Mouse (Mus musculus) E14TG2a.4 (cell line): ENCODE measurements around the gene Fam78a.

Source experiments
- CTCF ChIP-seq: conservative IDR thresholded peaks from 2 replicates; pipeline ENCODE4 v1.5.1; 2014; ENCODE audit warnings: low read length
- NANOG ChIP-seq: IDR thresholded peaks from 2 replicates; pipeline ENCODE4 v1.6.1; 2014; ENCODE audit warnings: borderline replicate concordance, low read length, mixed read lengths
- POU5F1 ChIP-seq: IDR thresholded peaks from 2 replicates; pipeline ENCODE4 v1.6.1; 2014; ENCODE audit warnings: low read length, borderline replicate concordance

DNA sequence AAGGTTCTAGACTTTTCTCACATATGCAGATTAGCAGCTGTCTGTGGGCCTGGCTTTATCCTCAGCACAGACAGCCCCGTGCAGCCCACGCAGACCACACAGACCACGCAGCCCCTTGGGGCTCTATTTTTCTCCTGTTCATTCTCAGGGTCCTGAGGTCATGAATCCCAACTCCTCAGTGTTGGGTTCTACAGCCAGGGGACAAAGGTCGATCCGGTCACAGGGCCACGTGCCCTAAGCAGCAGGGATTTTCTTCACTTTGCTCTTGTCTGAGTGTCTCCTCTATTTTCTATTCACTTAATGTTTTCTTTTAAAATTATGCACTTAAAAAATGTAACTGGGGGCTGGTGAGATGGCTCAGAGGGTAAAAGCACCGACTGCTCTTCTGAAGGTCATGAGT, 9.3 kb downstream of the Fam78a start:
- no peak for TF ChIP-seq CTCF
- TF ChIP-seq POU5F1 = no peak
- TF ChIP-seq NANOG = no peak
